Mouse (Mus musculus) olfactory bulb, adult 2 months (tissue): ENCODE measurements at regions not wholly inside any gene's neighbourhood (a gene's known extent, or its start where the extent isn't known, plus 50 kb on each side); places are given as distances from the start of the nearest gene placed in this dataset.

Experiments
- H3K27ac ChIP-seq: fragments of 200-500 bp; 2 replicates; pipeline ENCODE4 v1.5.1; 2012; ENCODE audit warnings: low read depth, low read length; ENCODE audit not compliant: insufficient read depth
- H3K4me1 ChIP-seq: fragments of 200-500 bp; 2 replicates; pipeline ENCODE4 v1.6.1; 2012; ENCODE audit warnings: low read length; ENCODE audit not compliant: control insufficient read depth, insufficient read depth
- H3K4me3 ChIP-seq: fragments of 200-500 bp; 2 replicates; pipeline ENCODE4 v1.5.1; 2012; ENCODE audit warnings: mild to moderate bottlenecking, low read depth, low read length, moderate library complexity; ENCODE audit not compliant: insufficient read depth
- CTCF ChIP-seq: fragments of 200-500 bp; IDR thresholded peaks from 2 replicates; pipeline ENCODE4 v1.5.1; 2012; ENCODE audit warnings: low read depth, mild to moderate bottlenecking, low read length, moderate library complexity; ENCODE audit not compliant: insufficient read depth
- POLR2A ChIP-seq: fragments of 200-500 bp; IDR thresholded peaks from 2 replicates; pipeline ENCODE4 v1.6.1; 2012; ENCODE audit warnings: mild to moderate bottlenecking, low read depth, low read length, moderate library complexity; ENCODE audit not compliant: insufficient read depth
- WGBS: fragments of 180-500 bp; shearing (Covaris S2); methylation state at CpG from one replicate; pipeline ENCODE4 v1.1.7; 2018; 5-methylcytosine and 5-hydroxymethylcytosine counted together

DNA sequence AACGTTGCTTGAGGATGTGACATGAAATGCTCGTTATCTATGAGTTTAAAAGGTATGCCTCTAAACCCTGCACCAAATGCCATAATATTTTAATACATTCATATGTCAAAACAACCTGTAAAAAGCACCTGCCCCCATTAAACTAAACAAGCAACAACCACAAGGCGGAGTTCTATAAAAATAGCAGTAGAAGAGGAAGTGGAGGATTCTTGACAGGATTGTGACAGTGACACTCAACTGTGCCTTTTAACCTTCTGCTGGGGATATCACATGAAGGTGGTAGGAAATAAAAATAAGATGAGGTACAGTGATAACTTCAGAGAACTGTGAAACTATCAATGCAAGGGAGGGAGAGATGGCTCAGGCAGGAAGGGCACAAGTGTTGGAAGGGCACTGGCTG, 58.6 kb upstream of the Dbx2 start:
- H3K4me3 ChIP-seq, result no peak overlapping the region
- H3K4me1 ChIP-seq, result no peaks in the 10 kb centered on the region
- TF ChIP-seq POLR2A (no peak), CTCF (no peak)
- WGBS, result 86% methylated on average over 3 of the region's 3 CpGs
- H3K27ac ChIP-seq, result no peak overlapping the region

DNA sequence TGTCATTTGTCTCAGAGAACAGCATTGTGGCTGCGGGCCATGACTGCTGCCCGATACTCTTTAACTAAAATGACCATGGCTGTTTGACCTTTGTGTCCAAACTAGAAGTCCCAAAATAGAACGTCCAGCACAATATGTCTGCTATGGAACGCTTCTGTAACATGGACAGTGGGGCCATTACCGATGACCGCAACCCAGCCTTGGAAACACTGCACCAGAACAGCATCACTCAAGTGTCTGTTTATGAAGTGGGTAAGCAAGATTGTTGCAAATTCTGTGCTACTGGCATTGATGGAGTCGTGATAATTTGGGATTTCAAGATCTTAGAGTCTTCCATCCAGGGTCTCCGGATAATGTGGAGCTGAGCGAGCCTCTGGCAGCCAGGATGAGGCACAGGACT, 60.2 kb upstream of the Dbx2 start:
- no peak for TF ChIP-seq POLR2A
- Histone ChIP-seq H3K4me1 (no peaks in the 10 kb centered on the region), H3K4me3 (no peak overlapping the region), H3K27ac (no peak overlapping the region)
- WGBS, result 95% methylated on average over 9 of the region's 9 CpGs

DNA sequence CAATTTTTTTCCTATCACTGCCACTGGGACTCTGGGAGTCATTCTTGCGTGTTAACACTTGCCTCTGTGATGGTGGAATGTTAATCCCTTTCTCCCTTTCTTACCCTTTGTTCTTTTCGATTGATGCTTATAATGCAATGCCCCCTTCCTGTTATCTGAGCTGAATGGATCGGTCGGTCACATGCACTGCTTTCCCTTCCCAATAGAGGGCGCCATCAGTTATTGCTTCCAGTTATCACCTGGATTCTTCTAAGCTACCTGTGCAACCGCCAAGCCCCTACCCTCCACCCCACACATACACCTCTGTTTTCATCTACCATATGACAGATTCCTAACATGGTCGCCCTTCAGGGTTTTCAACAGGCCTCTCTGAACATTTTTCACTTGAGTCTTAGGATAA, 66.9 kb upstream of the Ano6 start:
- TF ChIP-seq POLR2A, result no peak
- TF ChIP-seq CTCF, result no peak
- 49% methylated on average over 7 of the region's 7 CpGs for whole genome bisulfite sequencing
- Histone ChIP-seq H3K4me1 (no peaks in the 10 kb centered on the region), H3K27ac (no peak overlapping the region), H3K4me3 (no peak overlapping the region)

DNA sequence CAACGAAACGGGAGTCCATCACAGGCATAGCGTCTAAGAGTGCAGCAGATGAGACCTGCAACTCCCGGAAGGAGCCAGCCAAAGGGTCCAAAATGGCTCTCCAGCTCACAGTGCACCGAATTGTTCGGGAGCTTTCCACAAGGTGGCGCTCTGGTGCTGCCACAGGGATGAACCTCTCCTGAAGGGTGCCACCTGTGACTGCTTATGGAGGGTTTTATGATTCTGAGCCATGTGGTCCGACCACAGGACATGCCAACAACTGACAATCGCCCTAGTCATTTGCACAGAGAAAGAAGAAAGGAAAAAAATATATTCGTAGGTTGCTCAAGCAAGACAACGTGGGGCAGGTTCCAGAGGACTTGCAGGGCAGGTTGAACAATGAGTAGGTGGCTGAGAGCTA, 64.8 kb upstream of the Ano6 start:
- no peaks in the 10 kb centered on the region for H3K4me1 ChIP-seq
- no peak overlapping the region for H3K4me3 ChIP-seq
- no peak overlapping the region for H3K27ac ChIP-seq
- 27% methylated on average over 11 of the region's 11 CpGs for WGBS
- TF ChIP-seq POLR2A (no peak), CTCF (peak; percentile 88)

DNA sequence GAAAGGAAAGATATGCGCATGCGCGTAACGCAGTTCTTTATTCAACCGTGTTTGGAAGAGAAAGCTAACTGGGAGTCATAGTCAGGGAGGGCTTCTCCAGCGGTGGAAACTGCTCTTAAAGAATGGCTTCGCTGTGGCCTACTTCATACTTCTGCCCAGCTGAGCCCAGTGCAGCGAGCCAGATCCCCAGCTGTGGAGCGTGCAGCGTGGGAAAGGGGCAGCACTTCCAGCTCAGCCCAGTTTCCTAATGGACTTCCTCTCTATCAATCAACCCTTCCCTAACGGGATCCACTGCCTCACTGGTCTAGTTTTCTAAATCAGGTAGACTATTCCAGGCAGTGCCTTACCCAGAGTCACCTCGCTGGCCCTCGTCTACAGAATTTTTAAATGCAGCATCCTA, 64.1 kb upstream of the Ano6 start:
- Histone ChIP-seq H3K4me1 (no peaks in the 10 kb centered on the region), H3K4me3 (no peak overlapping the region), H3K27ac (no peak overlapping the region)
- TF ChIP-seq POLR2A (no peak), CTCF (no peak)
- 77% methylated on average over 13 of the region's 13 CpGs for WGBS

DNA sequence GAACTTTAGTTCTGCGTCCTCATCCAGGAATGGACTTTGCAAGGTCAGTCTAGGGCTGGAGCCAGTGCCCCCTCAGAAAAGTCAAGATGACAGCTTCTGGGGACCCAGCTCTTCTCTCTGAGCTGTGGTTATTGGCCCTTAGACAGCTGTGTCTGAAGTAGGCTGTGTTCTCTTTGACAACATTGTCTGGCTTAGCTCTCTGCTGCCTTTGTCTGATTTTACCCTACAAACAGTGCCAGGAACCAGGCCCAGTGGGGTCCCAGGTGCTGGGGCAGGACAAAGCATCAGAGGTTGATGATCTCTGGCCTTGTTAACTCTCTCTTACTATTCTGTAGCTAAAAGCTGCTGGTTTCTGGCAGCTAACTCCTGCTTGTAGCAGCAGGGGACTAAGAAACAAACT, 54.9 kb upstream of the Ano6 start:
- no peak for TF ChIP-seq POLR2A
- no peak for TF ChIP-seq CTCF
- no peaks in the 10 kb centered on the region for H3K4me1 ChIP-seq
- WGBS, result 56% methylated on average over 1 of the region's 1 CpGs
- no peak overlapping the region for H3K4me3 ChIP-seq
- H3K27ac ChIP-seq, result no peak overlapping the region
